Mouse (Mus musculus) urinary bladder, postnatal 4 days (tissue): ENCODE measurements around the gene Nckap1.
"Not testable (repeated sequence)": the region's sequence is repeated elsewhere in the genome, so short reads cannot be mapped to it uniquely, and the experiment has no call there.

Experiments
- DNase-seq, 2 experiments: peaks; one replicate each; pipeline ENCODE4 v3.0.0; 2021 to 2022; ENCODE audit warnings: low spot score in 2 of 2

The Nckap1 gene

GRCm38 (mm10) chr2:80560773-80561172, 20.4 kb downstream of the Nckap1 start:
- no peak for DNase-seq

GRCm38 (mm10) chr2:80559655-80560054, 21.5 kb downstream of the Nckap1 start:
- no peak for DNase-seq

DNA sequence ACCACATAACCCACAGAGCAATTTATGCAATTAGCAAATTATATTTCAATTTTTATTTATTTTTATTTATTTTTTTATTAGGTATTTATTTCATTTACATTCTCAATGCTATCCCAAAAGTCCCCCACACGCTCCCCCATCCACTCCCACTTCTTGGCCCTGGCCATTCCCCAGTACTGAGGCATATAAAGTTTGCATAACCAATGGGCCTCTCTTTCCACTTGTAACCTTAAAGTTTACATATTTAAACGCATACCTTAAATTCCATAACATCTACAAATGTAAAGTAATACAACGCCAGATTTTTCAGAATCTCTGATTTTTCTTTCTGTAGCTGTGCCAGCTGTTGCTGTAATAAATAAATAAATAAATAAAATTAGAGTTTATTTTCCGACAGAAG, 26.7 kb downstream of the Nckap1 start:
- DNase-seq = no peak

DNA sequence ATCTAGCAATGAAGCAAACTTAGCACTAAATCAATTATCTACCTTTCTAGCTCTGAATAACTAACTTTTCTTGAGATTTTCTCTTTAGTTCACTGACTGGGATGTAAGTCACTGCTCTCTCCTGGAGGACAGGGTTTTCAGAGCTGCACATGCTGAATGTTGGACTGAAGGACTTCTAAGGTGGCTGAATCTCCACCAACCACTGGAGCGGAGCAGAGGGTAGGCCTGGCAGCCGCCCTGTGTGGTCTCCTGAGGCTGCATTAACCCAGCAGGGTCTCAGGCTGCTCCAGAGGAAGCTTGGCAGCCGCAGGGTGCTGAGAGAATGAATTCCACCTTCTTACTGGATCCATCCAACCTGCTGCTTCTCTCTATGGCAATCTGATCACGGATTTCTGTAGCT, 31.5 kb downstream of the Nckap1 start:
- no peak for DNase-seq

DNA sequence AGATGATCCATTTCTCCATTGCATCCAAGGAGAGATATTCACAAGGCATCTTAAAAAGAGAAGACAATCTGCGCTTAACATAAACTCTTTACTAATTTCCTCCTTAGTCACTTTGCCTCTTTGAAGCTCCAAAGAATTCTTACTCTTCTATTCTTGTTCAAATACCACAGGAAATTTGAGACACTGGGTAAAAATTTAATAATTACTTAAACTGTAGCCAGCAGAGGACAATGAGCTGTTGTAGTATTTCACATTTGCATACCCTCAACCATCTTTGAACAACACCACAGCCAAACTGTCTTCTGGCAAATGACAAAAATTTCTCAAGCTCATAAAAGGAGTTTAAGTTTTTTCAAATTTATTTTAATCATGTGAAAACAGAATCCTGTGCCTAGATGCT, 33.3 kb downstream of the Nckap1 start:
- DNase-seq = no peak

GRCm38 (mm10) chr2:80542801-80543200, 38.4 kb downstream of the Nckap1 start:
- DNase-seq = no peak

GRCm38 (mm10) chr2:80537156-80537555, 44.0 kb downstream of the Nckap1 start:
- no peak for DNase-seq

- no peak for DNase-seq
Observed at GRCm38 (mm10) chr2:80536608-80537007, 44.6 kb downstream of the Nckap1 start.

DNA sequence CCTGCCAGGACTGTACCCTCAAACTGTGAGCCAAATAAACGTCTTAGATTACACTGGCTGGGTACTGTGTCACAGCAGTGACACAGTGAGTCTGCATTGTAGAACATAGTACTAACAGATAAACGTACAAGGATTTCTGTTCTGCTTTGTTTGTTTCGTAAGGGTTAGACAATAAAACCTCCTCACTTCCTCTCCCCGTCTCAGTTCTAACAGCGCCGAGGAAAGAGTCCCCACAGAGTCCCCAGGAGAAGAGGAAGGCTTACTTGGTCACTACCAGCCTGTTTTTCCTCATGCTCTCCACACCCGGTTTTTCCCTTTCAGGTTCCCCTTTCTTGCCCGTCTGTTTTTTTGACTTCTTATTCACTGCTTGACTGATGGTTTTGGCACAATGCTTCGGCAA, 56.9 kb downstream of the Nckap1 start:
- DNase-seq = no peak

DNA sequence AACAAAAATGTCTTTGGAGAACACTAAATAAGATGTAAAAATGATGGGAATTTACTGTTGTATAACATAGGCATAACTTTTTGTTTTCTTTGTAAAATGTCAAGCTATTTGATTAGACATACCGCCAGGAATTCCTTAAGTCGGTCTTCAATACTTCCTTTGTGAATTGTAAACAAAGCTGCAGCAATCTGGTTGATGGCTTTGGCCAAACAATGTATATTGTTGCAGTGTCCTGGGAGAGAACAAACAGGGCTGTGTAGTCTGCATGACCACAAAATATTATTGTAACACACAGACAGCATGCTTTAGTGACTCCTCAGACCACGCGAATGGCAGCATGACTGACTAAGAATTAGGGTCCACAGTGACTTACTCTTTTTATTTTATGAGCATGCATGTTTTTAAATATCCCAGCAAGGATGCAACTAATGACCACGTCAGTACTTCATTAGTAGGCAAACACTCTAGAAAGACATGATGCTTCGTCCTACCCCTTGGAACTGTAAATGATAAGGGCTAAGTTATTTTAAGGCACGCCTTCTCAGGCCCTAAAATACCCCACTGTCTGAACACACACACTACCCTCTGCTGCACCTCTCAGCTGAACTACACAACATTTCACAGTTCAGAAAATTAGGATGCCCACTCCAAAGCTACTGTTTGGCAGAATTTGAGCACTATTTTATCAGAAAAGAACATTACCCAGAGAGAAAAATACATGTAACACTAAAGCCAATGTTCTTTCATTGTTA, 75.0 kb downstream of the Nckap1 start:
- no peak for DNase-seq

GRCm38 (mm10) chr2:80502132-80502531, 79.0 kb downstream of the Nckap1 start:
- DNase-seq = no peak

- not testable (repeated sequence) for DNase-seq
Observed at GRCm38 (mm10) chr2:80495304-80495703, 85.9 kb downstream of the Nckap1 start.

DNA sequence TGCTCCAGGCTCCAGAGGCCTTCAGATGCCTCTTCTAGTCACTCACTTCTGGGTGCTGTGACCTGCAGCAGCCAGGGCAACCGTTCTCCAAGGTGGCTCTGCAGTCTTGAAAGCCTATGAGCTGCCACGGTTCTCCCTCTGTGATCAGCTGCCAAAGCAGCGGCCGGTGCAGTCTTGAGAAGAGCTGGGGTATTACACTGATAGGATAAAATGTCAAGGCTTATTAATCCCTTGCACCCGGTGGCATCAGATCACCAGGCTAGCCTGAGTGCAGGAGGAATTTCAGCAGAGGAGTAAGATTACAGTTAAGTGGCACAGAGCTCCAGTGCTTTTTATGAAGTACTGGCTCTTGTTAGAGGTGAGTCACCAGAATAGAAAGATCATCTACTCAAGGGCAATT, 94.3 kb downstream of the Nckap1 start:
- no peak for DNase-seq

- DNase-seq = no peak
Observed at GRCm38 (mm10) chr2:80484951-80485350, 96.2 kb downstream of the Nckap1 start.

DNA sequence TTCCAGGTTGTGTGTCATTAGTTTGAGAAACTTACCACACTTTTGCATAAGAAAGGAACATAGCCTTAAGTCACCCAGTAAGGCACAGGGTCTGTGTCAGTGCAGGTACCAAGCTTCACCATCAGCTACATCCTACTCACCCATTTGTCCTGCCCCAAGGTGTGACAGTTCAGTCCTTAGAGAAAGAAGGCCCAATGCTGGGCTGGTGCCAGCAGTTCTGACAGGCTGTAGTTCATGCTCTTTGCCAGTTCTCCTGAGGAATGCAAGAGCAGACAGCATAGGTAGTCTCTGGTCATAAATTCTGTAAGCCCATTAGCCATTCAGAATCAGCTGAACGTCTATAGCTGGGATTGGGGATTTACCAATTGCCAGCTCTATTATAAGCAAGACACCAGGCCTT, 105.3 kb downstream of the Nckap1 start:
- DNase-seq = no peak

DNA sequence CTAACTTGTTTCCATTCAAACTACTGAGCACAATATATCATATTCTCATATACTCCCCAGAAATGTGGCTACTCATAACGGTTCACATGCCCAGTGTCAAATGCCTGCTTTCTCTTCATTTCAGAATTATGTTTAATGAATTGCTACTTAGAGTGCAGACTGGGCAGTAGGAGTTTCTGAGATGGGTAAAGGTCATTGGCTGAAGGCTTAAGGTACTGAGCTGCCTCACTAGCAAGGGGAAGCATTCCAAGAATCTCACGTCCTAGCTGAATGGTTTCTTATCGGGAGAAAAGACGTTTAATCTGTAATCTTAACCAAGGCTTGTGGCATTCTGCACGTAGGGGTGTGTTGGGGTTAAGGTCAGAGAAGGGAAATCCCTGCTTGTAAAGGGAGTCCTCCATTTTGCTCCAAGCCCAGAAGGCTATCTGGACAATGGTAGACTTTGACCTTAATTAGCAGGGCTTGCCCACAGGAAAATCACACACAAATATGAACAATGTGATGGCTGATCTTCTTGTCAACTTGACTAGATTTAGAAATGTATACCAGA, 106.9 kb downstream of the Nckap1 start:
- no peak for DNase-seq

DNA sequence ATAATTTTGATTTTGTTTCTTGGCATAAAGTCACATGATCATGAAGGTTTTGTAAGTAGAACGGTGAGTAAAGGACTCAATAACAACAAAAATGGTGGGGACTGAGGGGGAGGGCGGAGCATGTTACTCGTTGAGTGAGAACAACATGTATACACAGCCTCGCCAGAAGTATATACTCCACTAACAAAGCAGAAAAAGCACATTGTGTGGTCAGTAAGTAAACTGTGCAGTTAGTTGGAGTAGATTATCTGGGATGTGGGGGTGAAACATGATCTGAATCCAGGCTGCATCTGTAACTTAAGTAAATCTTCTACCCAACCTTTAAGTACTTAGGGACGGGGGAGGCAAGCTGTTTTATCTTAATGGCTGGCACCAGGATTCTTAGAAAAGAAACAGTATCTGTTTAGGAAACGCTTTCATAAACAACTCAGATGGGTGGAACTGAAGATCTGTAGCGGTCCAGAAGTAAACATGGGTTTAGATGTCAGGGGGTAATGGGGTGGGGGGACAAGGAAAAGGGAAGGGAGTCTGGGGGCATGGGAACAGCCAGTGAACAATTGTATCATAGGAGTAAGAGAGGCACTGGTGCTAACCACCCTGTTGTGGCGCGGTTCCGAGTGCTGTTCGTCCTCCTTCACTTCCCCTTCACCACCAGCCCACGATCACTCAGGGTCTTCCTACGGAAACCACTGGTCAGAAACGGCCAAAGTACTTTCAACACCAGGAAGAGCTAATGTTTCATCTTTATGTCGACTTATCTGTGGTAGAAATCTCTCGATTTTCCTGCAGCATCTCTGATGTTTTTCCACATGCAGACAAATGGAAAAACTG, 115.0 kb downstream of the Nckap1 start:
- no peak for DNase-seq

GRCm38 (mm10) chr2:80461827-80462226, 119.4 kb downstream of the Nckap1 start:
- DNase-seq = no peak
